Mouse (Mus musculus) telencephalon, adult 2 months (tissue): ENCODE results near the gene Zdhhc5.
"Not testable (repeated sequence)": the region's sequence is repeated elsewhere in the genome, so short reads cannot be mapped to it uniquely, and the experiment has no call there.

Experiments
- DNase-seq: peaks from one replicate; pipeline ENCODE4 v3.0.0-alpha.2; 2011; ENCODE audit warnings: low read depth, low spot score

Zdhhc5 gene

GRCm38 (mm10) chr2:84734919-84735318 is 19.9 kb upstream of the Zdhhc5 start:
- DNase-seq = no peak

- DNase-seq = no peak
Measured at GRCm38 (mm10) chr2:84734351-84734864, 19.4 kb upstream of the Zdhhc5 start.

DNA sequence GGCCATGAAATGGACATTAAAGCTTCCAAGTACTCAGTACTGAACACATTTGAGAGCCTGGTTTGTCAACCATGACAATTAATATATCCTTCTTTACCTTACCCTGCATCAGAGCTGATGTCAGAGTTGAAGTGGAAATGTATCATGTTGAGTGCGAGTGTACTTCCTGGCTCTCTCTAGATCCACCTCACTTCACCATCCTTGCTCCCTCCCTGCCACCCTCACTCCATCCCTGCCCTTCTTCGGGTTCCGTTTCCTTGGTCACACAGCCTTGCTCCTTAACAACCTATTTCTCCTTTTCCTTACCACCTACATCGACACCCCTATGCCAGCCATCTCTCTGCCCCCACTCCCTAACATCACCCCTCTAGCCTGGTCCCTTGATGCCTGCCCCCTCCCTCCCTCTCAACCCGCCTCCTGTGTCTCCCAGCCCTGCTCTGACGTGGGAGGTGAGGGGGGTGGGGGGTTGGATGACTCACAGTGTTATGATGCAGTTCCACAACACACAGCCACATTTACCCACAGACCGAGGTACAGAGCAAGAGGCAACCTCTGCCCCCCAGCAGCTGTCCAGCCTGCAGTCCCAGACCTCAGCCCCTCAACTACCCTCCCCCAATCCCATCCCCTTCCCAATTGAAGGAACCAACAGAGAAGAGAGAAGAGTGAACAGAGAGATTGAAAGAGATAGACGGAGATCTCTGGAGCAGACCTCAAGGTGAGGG is 18.8 kb upstream of the Zdhhc5 start, which contains the start of gene Ypel4:
Gene Ypel4 (plus strand): TSS at position 480 of the 722 bp plus-strand sequence.
- peak; percentile 70 for DNase-seq

GRCm38 (mm10) chr2:84732394-84732793 is 17.4 kb upstream of the Zdhhc5 start:
- no peak for DNase-seq

DNA sequence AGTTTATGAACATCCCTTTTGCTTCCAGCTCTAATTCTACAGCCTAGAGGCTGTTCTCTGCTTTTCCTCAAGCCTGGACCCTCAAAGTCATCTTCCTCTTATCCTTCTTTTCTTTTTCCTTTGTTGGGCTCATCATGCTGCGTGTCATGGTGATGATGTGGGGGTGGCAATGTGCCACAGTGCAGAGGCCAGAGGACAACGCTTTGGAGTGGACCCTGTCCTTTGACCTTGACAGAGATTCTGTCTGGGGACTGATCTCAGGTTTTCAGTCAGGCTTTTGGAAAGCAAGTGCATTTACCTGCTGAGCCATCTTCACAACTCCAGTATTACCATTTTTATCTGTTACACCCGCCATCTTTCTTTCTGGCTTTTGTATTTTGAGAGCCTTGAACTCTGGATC is 16.2 kb upstream of the Zdhhc5 start:
- no peak for DNase-seq

DNA sequence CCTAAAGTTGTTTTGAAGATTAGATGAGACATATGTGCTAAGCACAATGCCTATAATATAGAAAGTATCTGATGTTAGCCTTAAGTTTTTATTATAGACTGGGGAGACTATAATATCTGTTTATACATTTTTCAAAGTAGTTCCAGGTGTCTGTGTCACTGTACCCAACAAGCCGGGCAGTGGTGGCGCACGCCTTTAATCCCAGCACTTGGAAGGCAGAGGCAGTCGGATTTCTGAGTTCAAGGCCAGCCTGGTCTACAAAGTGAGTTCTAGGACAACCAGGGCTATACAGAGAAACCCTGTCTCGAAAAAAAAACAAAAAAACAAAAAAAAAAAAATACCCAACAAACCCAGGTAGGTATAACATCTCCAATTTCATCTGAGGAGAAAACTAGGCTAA is 13.2 kb upstream of the Zdhhc5 start:
- not testable (repeated sequence) for DNase-seq

DNA sequence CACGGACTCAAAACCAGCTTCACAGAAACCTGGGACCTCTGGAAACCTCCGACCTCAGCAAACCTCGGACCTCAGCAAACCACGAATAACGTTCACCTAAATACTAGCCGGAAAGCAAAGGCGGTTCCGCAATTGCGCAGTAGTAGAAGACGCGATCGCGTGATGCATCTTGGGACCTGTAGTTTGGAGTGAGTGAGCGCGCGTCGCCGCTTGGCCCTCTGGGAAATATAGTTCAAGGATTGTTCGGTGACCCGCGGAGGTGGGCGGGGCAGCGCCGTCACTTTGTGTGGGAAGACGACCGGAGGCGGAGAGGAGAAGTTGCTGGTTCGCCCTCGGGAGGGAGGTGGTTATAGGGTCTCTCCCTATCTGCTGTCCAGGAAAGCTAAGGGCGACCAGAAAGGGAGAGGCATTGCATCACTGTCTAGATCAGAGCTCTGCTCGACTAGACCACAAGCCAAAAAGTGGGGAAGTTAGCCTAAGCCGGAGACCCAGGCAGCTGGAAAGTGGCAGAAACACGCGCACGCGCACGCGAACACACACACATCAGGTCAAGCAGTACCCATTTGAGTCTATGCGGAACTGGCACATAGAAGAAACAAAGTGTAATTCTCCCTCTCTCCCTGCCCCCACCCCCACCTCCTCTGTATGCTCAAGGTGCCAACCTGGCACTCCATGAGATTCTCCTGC is 12.3 kb upstream of the Zdhhc5 start, which contains the start of gene Clp1:
Gene Clp1 (minus strand): TSS at position 179 of the 687 bp plus-strand sequence.
- peak; percentile 96 for DNase-seq

DNA sequence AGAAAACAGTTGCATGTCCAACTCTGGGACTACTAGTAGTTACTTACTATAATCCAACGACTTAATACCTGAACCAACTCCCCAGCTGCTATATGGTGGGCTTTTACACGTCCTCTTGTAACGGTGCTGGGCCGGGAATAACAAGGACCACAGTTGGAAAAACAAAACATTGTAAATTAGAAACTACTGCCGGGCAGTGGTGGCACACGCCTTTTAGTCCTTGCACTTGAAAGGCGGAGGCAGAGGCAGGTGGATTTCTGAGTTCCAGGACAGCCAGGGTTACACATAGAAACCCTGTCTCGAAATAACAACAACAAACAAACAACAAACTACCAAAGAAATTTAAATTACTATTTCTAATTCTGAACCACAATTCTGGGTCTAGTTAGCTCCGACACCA is 11.7 kb upstream of the Zdhhc5 start:
- DNase-seq = no peak

DNA sequence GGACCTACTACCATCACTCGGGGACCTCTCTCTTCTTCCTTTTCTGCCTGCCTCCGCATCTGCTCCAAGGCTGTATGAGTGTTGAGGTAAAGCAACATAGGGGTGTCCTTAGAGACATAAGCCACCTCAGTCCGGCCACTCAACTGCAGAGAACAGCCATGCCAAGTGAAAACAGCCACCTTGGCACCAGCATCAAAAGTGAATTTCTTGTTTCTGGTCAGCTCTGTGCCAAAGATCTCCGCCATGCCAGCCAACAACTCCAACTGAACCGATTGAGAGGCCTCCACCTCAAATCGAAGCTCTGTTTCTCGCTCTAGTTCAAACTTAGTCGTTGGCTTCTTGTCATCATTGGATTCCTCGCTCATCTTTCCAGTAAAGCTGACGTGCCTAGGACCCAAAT is 10.8 kb upstream of the Zdhhc5 start:
- DNase-seq = no peak

- DNase-seq = no peak
Measured at GRCm38 (mm10) chr2:84723856-84724255, 8.9 kb upstream of the Zdhhc5 start.

DNA sequence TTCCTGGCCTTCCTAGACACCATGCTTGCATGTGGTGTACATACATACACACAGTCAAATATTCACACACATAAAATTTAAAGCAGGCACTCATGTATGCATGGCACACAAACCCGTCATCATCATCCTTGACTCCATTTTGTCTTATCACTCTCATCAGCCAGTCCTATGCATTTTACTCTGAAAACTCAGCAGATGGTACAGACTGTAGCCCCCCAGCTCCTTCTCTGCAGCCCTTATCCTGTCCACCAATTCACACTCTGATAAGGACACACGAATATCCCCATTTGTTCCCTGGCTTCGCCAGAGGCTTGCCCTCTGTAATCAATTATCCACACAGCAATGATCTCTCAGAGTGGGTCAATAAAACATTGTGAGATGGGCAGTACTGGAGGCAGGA is 6.2 kb upstream of the Zdhhc5 start:
- DNase-seq = no peak

DNA sequence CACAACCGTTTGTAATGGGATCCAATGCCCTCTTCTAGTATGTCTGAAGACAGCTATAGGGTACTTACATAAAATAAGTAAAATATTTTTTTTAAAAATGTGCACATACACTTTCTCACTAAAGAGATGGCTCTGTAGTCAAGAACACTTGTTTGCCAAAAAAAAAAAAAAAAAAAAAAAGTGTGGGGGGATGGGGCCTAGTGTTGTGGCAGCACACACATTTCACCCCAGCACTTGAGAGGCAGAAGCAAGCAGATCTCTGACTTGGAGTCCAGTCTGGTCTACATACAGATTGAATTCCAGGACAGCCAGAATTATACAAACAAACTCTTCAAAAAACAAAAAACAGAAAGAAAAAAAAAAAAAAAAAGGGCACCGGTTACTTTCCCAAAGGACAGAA is 5.7 kb upstream of the Zdhhc5 start:
- no peak for DNase-seq

DNA sequence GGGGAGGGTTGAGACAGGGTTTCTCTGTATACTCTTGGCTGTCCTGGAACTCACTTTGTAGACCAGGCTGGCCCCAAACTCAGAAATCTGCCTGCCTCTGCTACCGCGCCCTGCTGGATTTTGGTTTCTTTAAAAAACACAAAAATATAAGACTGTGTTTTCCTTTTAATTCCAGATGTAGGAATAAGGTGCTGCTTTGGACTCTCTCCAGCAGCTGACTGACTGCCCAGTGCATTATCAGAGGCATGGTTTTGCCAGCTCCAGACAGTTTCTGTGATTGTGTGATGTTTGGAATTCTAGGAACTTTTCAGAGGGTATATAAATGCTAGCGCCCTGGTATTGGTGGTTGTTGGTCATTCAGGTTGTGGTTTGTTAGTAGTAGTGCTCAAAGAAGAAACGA is 2.4 kb upstream of the Zdhhc5 start:
- no peak for DNase-seq

DNA sequence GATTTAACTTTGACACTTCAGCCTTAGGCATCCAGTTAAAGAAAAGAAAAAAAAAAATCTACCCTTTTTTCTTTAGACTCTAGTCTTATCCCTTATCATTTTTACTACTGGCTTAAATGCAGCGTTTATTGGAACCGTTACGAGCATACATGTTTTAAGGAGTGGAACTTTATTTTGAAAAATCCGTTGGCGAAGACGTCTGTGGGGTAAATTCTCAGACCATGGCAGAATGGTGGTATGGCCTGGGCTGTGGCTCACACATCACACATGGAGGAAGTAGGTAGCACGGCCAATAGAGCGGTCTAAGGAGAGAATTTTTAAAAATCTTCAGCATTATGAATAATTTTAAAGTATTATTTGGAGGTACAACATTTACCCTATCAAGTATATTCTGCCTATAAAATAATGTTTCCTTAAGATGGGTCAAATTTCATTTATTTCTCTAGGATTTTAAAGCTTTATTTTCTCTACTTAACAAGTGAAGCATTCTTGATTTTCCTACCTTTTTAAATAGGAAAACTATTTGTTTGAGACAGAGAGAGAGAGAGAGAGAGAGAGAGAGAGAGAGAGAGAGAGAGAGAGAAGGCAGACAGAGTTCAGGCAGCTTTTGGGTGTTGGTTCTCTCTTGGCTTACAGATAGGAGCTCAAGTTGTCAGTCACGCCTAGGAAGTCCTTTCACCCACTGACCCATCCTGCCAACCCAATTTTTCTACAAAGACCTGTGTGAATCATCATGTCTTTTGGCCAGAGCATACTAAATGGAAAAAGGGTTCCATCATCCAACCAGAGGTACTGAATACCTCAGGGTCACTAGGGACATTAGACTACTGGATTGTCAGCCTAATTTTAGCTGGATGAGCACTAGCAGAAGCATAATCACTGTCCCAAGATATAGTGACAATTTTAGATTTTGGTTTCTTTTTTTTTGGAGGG is 1.7 kb upstream of the Zdhhc5 start:
- DNase-seq = no peak

DNA sequence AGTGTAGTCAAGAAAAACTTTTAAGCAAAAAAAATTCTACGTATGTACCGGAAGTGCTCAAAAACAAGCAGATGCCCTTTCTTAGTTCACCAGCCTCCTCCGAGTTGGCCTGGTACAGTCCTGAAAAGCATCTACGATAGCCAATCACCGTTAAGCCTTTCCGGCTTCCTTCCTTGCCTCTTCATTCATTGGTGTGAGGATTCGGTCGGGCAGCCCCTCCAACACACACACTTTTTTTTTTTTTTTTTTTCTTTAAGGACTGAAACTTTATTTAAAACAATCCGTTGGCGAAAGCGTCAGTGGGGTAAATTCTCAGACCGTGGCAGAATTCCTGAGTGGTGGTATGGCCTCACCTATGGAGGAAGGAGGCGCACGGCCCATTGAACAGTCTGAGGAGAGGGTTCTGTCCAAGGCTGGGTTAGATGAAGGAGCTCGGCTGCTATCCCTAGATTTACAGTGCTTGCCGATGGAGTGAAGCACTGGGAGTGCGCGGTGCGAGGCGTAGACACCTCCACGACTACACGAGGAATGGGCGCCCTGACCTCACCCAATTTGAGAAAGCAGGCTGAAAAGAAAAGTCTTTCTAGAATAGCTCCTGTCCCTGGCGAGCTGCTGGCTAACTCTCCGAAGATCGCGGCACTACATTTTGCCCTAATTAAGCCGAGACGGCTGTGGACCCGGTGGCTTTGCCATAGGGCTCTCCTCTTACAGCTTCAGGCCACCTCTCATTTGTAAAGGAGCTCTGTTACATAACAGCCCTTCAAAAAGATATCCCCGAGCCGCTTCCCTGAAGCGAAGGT is 782 bp upstream of the Zdhhc5 start:
- DNase-seq = peak; percentile 99

GRCm38 (mm10) chr2:84714422-84714810 is 564 bp downstream of the Zdhhc5 start:
- no peak for DNase-seq

DNA sequence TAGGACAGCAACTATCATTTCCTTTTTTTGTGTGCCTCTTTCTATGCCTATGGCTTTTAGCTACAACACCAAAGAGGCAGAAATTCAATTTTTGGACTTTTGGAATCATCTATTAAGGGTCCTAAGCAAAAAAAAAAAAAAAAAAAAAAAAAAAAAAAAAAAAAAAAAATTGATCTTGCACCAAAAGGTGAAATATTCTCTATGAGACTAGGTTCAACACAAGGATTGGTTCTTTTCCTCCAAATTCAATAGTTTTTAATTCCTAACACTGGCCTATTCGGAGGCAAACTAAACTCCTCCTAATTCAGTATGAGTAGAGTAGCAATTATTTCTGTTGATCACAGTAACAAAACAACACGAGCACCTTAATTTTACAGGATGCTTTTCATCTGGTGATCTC is 3.1 kb downstream of the Zdhhc5 start:
- DNase-seq = no peak

GRCm38 (mm10) chr2:84707523-84707922 is 7.5 kb downstream of the Zdhhc5 start:
- no peak for DNase-seq

- DNase-seq = no peak
Measured at GRCm38 (mm10) chr2:84705295-84705694, 9.7 kb downstream of the Zdhhc5 start.

GRCm38 (mm10) chr2:84704329-84704728 is 10.7 kb downstream of the Zdhhc5 start:
- no peak for DNase-seq

DNA sequence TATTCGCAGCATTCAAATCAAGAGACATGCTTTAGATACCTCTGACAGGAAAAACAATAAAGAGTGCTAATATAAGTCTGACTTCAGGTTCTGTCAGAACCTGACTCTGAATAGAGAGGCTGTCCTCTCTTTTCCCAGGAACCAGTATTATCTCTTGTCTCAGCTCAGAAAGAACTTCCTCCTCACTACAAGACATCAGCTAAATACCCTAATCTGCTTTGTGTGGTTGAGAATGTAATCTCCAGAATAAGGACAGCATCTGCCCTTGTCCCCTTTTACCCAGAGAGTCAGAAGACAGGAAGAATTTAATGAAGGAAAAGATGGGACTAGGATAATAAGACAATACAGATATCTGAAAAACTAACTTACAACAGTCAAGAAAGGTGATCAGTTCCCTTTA is 11.5 kb downstream of the Zdhhc5 start:
- DNase-seq = no peak
